Mouse (Mus musculus) liver, adult 2 months (tissue): ENCODE data around the gene Ptpn23.

ENCODE experiments used
- CTCF ChIP-seq: fragments of 200-500 bp; IDR thresholded peaks from 2 replicates; pipeline ENCODE4 v1.5.1; 2011; ENCODE audit warnings: low read depth, low read length, control low read depth
- POLR2A ChIP-seq: fragments of 200-500 bp; IDR thresholded peaks from 2 replicates; pipeline ENCODE4 v1.6.1; 2011; ENCODE audit warnings: low read length, control low read depth; ENCODE audit not compliant: insufficient read depth; ENCODE audit errors: extremely low read depth

GRCm38 (mm10) chr9:110412926-110413325 is 4.9 kb upstream of the Ptpn23 start:
- TF ChIP-seq CTCF: no peak
- TF ChIP-seq POLR2A: no peak
